Mouse (Mus musculus) liver, embryonic 14.5 days (tissue): ENCODE measurements around the gene 4933417A18Rik. TPM values are rescaled to one million over a fixed set of nuclear protein-coding genes. Genes with fewer than 3 reads are reported as not detected.
"Not testable (repeated sequence)": the region's sequence is repeated elsewhere in the genome, so short reads cannot be mapped to it uniquely, and the experiment has no call there.

ENCODE experiments used
- ATAC-seq: fragments of 200-750 bp; cut with Nextera tagmentation; 2 replicates; pipeline ENCODE4 v1.8.0; 2017; ENCODE audit warnings: moderate number of reproducible peaks, mild to moderate bottlenecking, moderate library complexity; ENCODE audit not compliant: insufficient read depth
- DNase-seq, 3 experiments: peaks; one replicate each; pipeline ENCODE4 v3.0.0-alpha.2; 2012 to 2013; ENCODE audit warnings: low read depth in 3 of 3, low spot score in 3 of 3
- H3K27ac ChIP-seq: fragments of 300-500 bp; sonication (generic); 2 replicates; pipeline ENCODE4 v1.5.1; 2014; ENCODE audit warnings: moderate library complexity, mild to moderate bottlenecking, control low read depth, inconsistent platforms
- H3K27me3 ChIP-seq: fragments of 300-500 bp; sonication (generic); 2 replicates; pipeline ENCODE4 v1.6.1; 2014; ENCODE audit warnings: mild to moderate bottlenecking, low read length, moderate library complexity; ENCODE audit not compliant: control insufficient read depth, insufficient read depth
- H3K36me3 ChIP-seq: fragments of 300-500 bp; sonication (generic); replicated peaks from 2 replicates; pipeline ENCODE4 v1.6.1; 2014; ENCODE audit warnings: low read depth; ENCODE audit not compliant: control insufficient read depth, insufficient read depth
- H3K4me1 ChIP-seq, 2 experiments: fragments of 200-500 bp in 1 of 2; fragments of 300-500 bp in 1 of 2; sonication (generic) in 1 of 2; replicated peaks; 2 replicates each; pipeline ENCODE4 v1.6.1; 2012 to 2014; ENCODE audit warnings: antibody characterized with exemption in 1 of 2, inconsistent platforms in 1 of 2, low read length in 1 of 2; ENCODE audit not compliant: control insufficient read depth in 2 of 2, insufficient read depth in 2 of 2
- H3K4me2 ChIP-seq: fragments of 300-500 bp; sonication (generic); 2 replicates; pipeline ENCODE4 v1.6.1; 2014; ENCODE audit warnings: low read depth, mild to moderate bottlenecking, control low read depth, moderate library complexity
- H3K4me3 ChIP-seq, 2 experiments: fragments of 200-500 bp in 1 of 2; fragments of 300-500 bp in 1 of 2; sonication (generic) in 1 of 2; 2 replicates each; pipeline ENCODE4 v1.5.1; 2012 to 2014; ENCODE audit warnings: low read depth in 2 of 2, low read length in 2 of 2, mild to moderate bottlenecking in 2 of 2, control low read depth in 1 of 2, inconsistent platforms in 1 of 2, moderate library complexity in 1 of 2; ENCODE audit not compliant: insufficient read depth in 1 of 2
- H3K9ac ChIP-seq: fragments of 300-500 bp; sonication (generic); replicated peaks from 2 replicates; pipeline ENCODE4 v1.6.1; 2014; ENCODE audit warnings: mild to moderate bottlenecking, control low read depth, moderate library complexity
- H3K9me3 ChIP-seq: fragments of 300-500 bp; sonication (generic); 2 replicates; pipeline ENCODE4 v1.6.1; 2016; ENCODE audit warnings: low read length, mixed read lengths; ENCODE audit not compliant: control insufficient read depth
- CTCF ChIP-seq: IDR thresholded peaks from 2 replicates; pipeline ENCODE4 v1.5.1; 2016; ENCODE audit warnings: antibody characterized with exemption, low read depth, control low read depth
- EP300 ChIP-seq: IDR thresholded peaks from 2 replicates; pipeline ENCODE4 v1.6.1; 2016; ENCODE audit warnings: antibody characterized with exemption, low read depth
- WGBS: fragments of 180-500 bp; shearing (Covaris S2); extraction: QIAGEN DNeasy Blood & Tissue Kit; methylation state at CpG from one replicate; pipeline ENCODE4 v1.1.7; 2014; ENCODE audit not compliant: insufficient replicate concordance; 5-methylcytosine and 5-hydroxymethylcytosine counted together
- polyA plus RNA-seq, 2 experiments: library from polyadenylated mRNA; depleted of rRNA in 1 of 2; stranded (reverse) in 1 of 2; unstranded in 1 of 2; fragments of >200 nt; fragmentation: Nextera tagmentation in 1 of 2; extraction: Ambion mirVana in 1 of 2; gene quantifications; 2 replicates each; pipeline versions ENCODE4 v1.2.1 to v1.2.3; 2012 to 2014

Gene 4933417A18Rik
- polyA plus RNA-seq, 2 experiments: not detected

DNA sequence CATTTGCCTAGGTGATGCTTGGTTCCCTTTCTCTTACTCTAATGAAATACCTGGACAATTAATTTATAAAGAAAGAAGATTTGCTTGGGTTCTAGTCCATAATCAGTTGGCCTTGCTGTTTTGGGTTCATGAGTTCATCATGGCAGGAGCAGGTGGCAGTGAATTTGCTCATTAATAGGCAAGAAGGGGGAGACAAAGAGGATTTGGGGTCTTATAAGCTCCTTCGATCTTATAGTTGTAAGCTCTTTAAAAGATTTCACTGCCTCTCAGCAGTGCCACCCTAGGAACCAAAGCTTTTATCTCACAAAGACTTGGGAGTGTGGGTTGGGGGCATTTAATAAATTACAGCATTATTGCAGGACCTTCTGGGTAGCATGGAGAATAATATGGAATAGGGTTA, 31.3 kb upstream of the 4933417A18Rik start:
- Histone ChIP-seq H3K9ac (no peak overlapping the region), H3K4me2 (no peak overlapping the region), H3K27ac (no peak overlapping the region), H3K4me3 (no peak overlapping the region), H3K9me3 (no peaks in the 10 kb centered on the region), H3K4me1 (no peaks in the 10 kb centered on the region), H3K36me3 (peaks cover 89% of the 10 kb centered on the region), H3K27me3 (no peaks in the 10 kb centered on the region)
- DNase-seq (no peak), ATAC-seq (no peak)
- WGBS: 83% methylated on average over 1 of the region's 1 CpGs
- no peak for TF ChIP-seq EP300

DNA sequence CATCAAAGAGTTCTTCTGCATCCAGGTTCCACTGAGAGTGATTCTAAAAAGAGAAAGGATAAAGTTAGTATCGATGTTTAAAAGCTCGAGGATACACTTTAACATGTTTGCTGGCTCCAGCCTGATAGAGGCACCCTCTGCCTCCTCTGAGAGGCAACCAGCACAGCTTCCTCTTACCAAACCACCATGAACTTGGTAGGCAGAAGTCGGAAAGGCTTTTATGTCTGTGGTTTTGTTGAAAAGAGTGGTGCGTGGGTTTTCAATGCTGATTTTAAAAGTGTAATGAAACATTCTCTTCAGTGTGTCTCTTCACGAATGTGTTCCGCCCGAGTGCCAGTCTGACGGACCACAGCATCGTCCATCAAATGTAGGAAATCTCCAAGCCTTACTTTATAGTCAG, 9.6 kb upstream of the 4933417A18Rik start:
- DNase-seq (no peak), ATAC-seq (no peak)
- H3K27me3 ChIP-seq: no peaks in the 10 kb centered on the region
- no peak overlapping the region for H3K27ac ChIP-seq
- TF ChIP-seq EP300: no peak
- no peak for TF ChIP-seq CTCF
- H3K9me3 ChIP-seq: no peaks in the 10 kb centered on the region
- WGBS: 32% methylated on average over 9 of the region's 9 CpGs
- H3K36me3 ChIP-seq: no peaks in the 10 kb centered on the region
- no peaks in the 10 kb centered on the region for H3K4me1 ChIP-seq
- no peak overlapping the region for H3K9ac ChIP-seq
- H3K4me2 ChIP-seq: no peak overlapping the region
- no peak overlapping the region for H3K4me3 ChIP-seq

DNA sequence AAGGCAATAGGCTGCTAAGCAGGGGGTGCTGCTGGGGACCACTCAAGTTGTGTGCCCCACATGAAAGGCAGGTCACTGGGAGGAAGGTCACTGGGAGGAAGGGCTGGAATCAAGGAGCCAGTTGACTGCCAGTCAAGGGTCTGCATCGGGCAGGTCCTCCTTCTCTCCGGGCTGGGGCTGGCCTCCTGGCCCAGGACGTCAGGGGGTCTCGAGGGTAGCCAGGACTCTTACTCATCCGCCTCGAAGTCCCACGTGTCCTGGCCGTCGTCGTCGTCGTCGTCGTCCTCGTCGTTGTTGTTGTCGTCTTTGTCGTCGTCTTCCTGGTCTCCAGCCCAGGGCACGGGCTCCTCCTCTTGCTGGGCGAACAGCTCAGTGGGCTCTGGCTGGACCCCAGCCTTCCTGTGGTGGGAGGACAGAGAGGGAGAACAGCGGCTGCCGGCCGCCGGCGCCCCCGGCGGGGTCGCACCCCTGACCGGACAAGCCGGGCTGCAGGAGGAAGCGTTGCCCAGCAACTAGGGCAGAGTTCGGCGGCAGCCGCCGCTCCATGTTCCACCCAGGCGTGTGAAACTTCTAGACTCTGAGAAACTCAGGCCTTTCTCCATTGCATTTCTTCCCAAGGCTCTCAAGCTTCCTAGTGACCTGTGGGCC, 7.6 kb upstream of the 4933417A18Rik start:
- peak overlapping the region in 1 of 2 experiments; percentile 8; a peak in 2 of 4 replicates for H3K4me3 ChIP-seq
- no peak overlapping the region for H3K9ac ChIP-seq

DNA sequence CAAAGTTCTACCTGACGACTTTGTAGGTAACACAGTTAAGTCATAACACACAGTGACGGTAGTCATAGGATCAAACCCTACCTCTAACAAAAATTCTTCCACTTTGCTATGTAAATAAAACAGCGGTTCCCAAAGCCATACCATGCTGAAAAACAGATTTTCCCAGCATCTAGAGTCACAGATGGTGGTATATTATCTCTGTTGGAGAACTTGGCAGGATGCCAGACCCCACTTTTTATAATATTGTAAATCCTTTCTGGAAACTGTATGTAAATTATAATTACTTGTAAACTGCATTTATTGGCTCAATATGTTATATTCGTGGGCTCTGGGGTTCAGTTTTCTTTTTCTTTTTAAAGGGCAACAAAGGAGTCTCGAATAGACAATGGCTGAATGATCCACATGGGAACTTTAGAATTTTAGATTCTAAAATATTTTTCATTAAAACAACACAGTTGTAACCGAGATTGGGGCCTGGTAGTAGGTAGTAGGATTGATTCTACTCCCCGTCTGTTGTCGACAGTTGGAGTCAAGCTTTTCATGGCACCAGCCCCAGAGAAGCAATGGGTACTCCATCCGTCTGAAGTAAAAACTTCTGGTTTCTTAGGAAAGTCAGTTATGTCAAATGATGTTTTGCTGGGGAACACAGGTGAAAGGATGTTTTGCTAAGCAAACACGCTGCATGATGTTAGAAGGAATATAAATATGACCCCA, 10.9 kb downstream of the 4933417A18Rik start:
- Histone ChIP-seq H3K4me2 (no peak overlapping the region), H3K4me3 (no peak overlapping the region), H3K4me1 (no peaks in the 10 kb centered on the region), H3K27me3 (no peaks in the 10 kb centered on the region), H3K9ac (no peak overlapping the region), H3K36me3 (no peaks in the 10 kb centered on the region), H3K27ac (no peak overlapping the region), H3K9me3 (no peaks in the 10 kb centered on the region)
- ATAC-seq: no peak
- no peak for DNase-seq
- TF ChIP-seq EP300 (no peak), CTCF (no peak)
- WGBS: 63% methylated on average over 10 of the region's 10 CpGs

More for the DNA sequence above, 7.6 kb upstream of the 4933417A18Rik start:
- no peak overlapping the region for H3K27ac ChIP-seq
- no peaks in the 10 kb centered on the region for H3K27me3 ChIP-seq
- no peaks in the 10 kb centered on the region for H3K4me1 ChIP-seq
- peak overlapping the region; percentile 35 for H3K4me2 ChIP-seq
- 34% methylated on average over 37 of the region's 37 CpGs for WGBS
- TF ChIP-seq EP300: no peak
- TF ChIP-seq CTCF: no peak
- DNase-seq (no peak), ATAC-seq (no peak)
- H3K36me3 ChIP-seq: no peaks in the 10 kb centered on the region
- H3K9me3 ChIP-seq: no peaks in the 10 kb centered on the region

DNA sequence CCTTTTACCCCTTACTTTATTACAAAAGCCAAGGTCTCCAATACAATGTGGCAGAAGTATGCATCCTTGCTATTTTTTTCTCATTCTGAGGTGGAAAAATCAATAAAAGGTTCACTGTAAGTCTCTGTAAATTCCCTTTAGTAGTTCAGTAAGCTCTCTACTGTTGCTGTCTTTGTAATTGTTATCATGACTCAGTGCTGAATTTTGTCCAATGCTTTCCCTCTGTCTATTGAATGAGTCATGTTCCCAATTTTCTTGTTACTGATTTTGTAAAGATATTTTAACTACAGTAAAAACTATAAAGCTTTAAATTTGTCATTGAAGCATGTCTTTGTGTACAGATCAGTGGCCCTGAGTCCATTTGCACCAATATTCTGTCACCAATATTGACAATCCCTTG, 18.2 kb downstream of the 4933417A18Rik start:
- Histone ChIP-seq H3K9ac (no peak overlapping the region), H3K36me3 (no peaks in the 10 kb centered on the region), H3K27me3 (no peaks in the 10 kb centered on the region), H3K4me3 (no peak overlapping the region), H3K9me3 (no peaks in the 10 kb centered on the region), H3K27ac (no peak overlapping the region), H3K4me2 (no peak overlapping the region), H3K4me1 (no peaks in the 10 kb centered on the region)
- no peak for ATAC-seq
- DNase-seq: no peak
- TF ChIP-seq EP300: no peak
- TF ChIP-seq CTCF: no peak

DNA sequence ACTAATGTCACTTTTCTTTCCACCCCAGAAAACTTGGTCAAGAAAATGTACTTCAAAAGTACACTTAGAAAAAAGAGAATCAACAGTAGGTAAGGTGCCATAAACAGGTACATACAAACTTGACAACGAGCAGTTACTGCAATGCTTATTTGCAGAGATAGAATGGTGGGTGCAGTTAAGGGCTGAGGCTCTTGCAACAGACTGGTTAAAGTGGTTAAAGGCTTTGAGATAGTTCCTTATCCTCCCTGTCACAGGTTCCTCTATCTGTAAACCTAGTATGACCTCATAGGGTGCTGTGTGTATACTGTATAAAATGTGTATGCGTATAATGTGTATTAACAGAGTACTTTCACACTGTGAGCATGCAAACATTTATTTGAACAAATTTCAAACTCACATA, 27.2 kb downstream of the 4933417A18Rik start:
- H3K4me3 ChIP-seq, DNase-seq, H3K27me3 ChIP-seq, H3K4me1 ChIP-seq, H3K36me3 ChIP-seq, H3K4me2 ChIP-seq, H3K27ac ChIP-seq, H3K9ac ChIP-seq, H3K9me3 ChIP-seq: not testable (repeated sequence)
- ATAC-seq: peak; percentile 33; the same call in 1 of the 2 replicates
- WGBS: 27% methylated on average over 2 of the region's 2 CpGs
